Mouse (Mus musculus): ENCODE results near the gene Parp9. TPM values are rescaled to one million over a fixed set of nuclear protein-coding genes. Genes with fewer than 3 reads are reported as not detected.
"Not testable (repeated sequence)": the region's sequence is repeated elsewhere in the genome, so short reads cannot be mapped to it uniquely, and the experiment has no call there.

The Parp9 gene
- total RNA-seq, 1 experiment from 2014 or later = 99.3 TPM

DNA sequence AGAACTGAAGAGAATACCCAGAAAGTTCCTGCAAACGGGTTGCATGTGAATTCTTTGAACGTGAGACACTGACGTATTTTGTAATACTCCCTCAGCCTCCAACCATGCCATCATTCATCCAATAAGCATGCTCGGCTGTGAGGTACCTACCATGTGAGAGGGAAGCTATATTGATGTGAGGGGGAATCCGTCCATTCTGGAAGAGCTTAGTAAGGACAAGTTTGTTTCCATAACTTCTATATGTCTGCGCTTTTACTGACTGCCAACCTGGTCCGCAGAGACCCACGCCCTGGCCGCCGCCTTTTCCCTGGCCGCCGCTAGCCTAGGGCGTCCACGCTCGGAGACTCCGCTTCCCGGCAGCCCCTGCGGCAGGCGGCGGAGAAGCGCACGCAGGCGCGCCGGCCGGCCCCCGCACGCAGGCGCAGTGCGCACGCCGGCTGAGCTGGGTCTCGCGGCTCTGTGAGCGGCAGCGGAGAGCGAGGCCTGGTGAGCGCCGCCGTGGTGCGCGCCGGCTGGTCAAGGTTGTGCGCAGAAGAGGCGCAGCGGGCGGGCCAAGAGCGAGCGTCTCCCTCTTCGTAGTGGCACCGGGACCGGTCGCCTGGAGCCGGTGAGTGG lies 44.7 kb downstream of the Parp9 start:
- ATAC-seq (ENCODE audit: extremely low read depth, insufficient number of reproducible peaks, low FRiP score, poor library complexity, severe bottlenecking) = peak; percentile 63

GRCm38 (mm10) chr16:35983517-35984101 lies 45.3 kb downstream of the Parp9 start:
- peak; percentile 62 for ATAC-seq (ENCODE audit: extremely low read depth, insufficient number of reproducible peaks, low FRiP score, poor library complexity, severe bottlenecking)

GRCm38 (mm10) chr16:35984471-35984870 lies 46.2 kb downstream of the Parp9 start:
- ATAC-seq (ENCODE audit: extremely low read depth, insufficient number of reproducible peaks, low FRiP score, poor library complexity, severe bottlenecking) = no peak

- ATAC-seq (ENCODE audit: extremely low read depth, insufficient number of reproducible peaks, low FRiP score, poor library complexity, severe bottlenecking) = no peak
Observed at GRCm38 (mm10) chr16:35987930-35988329, 49.7 kb downstream of the Parp9 start.

DNA sequence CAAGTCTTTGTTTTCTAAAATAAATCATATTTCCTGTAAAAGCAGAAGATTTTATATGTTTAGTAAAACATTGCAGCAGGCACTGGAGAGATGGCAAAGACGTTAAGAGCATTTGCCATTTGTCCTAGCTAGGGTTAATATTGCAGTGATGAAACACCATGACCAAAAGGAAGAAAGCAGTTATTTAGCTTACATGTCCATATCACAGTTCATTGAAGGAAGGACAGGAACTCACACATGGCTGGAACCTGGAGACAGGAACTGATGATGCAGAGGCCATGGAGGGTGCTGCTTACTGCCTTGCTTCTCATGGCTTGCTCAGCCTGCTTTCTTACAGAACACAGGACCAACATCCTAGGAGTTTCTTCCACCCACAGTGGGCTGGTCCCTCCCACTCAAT lies 54.1 kb downstream of the Parp9 start:
- ATAC-seq (ENCODE audit: extremely low read depth, insufficient number of reproducible peaks, low FRiP score, poor library complexity, severe bottlenecking) = no peak

DNA sequence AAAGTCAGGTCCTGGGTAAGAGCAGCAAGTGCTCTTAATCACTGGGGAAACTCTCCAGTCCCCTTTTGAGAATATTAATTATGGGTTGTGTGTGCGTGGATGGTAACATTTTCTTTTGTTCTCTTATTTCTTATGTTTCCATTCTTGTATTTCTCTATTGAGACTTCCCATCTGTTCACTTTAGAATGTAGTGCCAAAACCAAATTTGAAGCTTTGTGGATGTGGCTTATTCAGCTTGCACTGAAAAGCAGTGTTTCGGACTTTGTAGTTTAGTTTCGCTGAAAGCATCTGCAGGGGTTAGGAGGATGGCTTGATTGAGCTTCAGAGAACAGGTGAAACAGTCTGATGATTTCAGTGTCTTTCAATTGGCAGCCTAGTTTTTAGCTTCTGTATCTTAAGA lies 55.0 kb downstream of the Parp9 start:
- ATAC-seq (ENCODE audit: extremely low read depth, insufficient number of reproducible peaks, low FRiP score, poor library complexity, severe bottlenecking) = no peak

GRCm38 (mm10) chr16:35998852-35999251 lies 60.6 kb downstream of the Parp9 start:
- not testable (repeated sequence) for ATAC-seq (ENCODE audit: extremely low read depth, insufficient number of reproducible peaks, low FRiP score, poor library complexity, severe bottlenecking)

- no peak for ATAC-seq (ENCODE audit: extremely low read depth, insufficient number of reproducible peaks, low FRiP score, poor library complexity, severe bottlenecking)
Observed at GRCm38 (mm10) chr16:36008396-36008795, 70.1 kb downstream of the Parp9 start.

GRCm38 (mm10) chr16:36016335-36016734 lies 78.1 kb downstream of the Parp9 start:
- ATAC-seq (ENCODE audit: extremely low read depth, insufficient number of reproducible peaks, low FRiP score, poor library complexity, severe bottlenecking) = no peak

Other genes starting within 250 kb of the Parp9 start
- 4.4 and 10.4 TPM in 2 replicates for gene Dirc2, start 169.1 kb upstream of the Parp9 start, total RNA-seq (2017)
- 17.3 and 24.3 TPM in 2 replicates for gene Hspbap1, start 168.1 kb upstream of the Parp9 start, total RNA-seq (2017)
- 87.9 and 94.6 TPM in 2 replicates for gene Parp14, start 66.9 kb upstream of the Parp9 start, total RNA-seq (2017)
- 45.9 and 56.1 TPM in 2 replicates for gene Dtx3l, start 681 bp downstream of the Parp9 start, total RNA-seq (2017)
- 49.1 and 50.2 TPM in 2 replicates for gene Kpna1, start 40.3 kb downstream of the Parp9 start, total RNA-seq (2017)
- 23.2 and 24.2 TPM in 2 replicates for gene Wdr5b, start 102.7 kb downstream of the Parp9 start, total RNA-seq (2017)
- 23.6 and 25.7 TPM in 2 replicates for gene Fam162a, start 133.1 kb downstream of the Parp9 start, total RNA-seq (2017)
- 39.2 and 51.9 TPM in 2 replicates for gene Ccdc58, start 133.2 kb downstream of the Parp9 start, total RNA-seq (2017)
- gene Csta1, start 192.8 kb downstream of the Parp9 start, total RNA-seq (2017) = 1.2 and 1.3 TPM in 2 replicates
- 247 and 256 TPM in 2 replicates for gene Stfa2l1, start 218.3 kb downstream of the Parp9 start, total RNA-seq (2017)
- gene Gm5483, start 245.7 kb downstream of the Parp9 start, total RNA-seq (2017) = 190 and 204 TPM in 2 replicates

Measured in neutrophil, adult 5-6 weeks (primary cell).